Mouse (Mus musculus) bone marrow, adult 2 months (tissue): ENCODE results near the gene Gm45716.

Experiments
- CTCF ChIP-seq: fragments of 200-500 bp; IDR thresholded peaks from 2 replicates; pipeline ENCODE4 v1.5.1; 2011; ENCODE audit warnings: low read length, control low read depth; ENCODE audit not compliant: control insufficient read depth, insufficient read depth
- POLR2A ChIP-seq: fragments of 200-500 bp; IDR thresholded peaks from 2 replicates; pipeline ENCODE4 v1.6.1; 2011; ENCODE audit warnings: low read depth, mild to moderate bottlenecking, control low read depth, low read length, borderline replicate concordance; ENCODE audit not compliant: control insufficient read depth

DNA sequence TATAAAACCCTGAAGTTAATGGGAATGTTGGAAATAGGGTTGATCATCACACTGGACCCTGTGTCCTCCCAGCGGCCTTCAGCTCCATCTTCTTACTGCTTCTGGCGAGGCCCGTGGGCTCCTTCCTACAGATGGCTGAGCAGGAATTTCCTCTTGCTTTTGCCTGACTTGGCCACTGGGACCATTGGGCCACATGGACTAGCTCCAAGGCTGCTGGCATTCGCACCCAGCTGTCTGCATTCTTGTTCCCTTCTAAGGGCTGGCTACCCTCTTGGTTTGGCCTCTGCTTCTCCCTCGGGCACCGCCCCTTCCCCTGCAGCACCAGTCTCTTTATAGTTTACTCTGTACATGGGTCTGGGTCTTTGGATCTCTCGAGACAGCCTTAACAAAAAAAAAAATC lies 88.2 kb downstream of the Gm45716 start:
- TF ChIP-seq CTCF (no peak), POLR2A (no peak)
